Mouse (Mus musculus): ENCODE measurements around the gene Mdk. TPM values are rescaled to one million over a fixed set of nuclear protein-coding genes. Genes with fewer than 3 reads are reported as not detected.
A peak's percentile ranks its signal among the peaks of the same experiment; 100 is the strongest.

Gene Mdk
- polyA plus RNA-seq, 1 experiment from 2014 or later, result 700 TPM

DNA sequence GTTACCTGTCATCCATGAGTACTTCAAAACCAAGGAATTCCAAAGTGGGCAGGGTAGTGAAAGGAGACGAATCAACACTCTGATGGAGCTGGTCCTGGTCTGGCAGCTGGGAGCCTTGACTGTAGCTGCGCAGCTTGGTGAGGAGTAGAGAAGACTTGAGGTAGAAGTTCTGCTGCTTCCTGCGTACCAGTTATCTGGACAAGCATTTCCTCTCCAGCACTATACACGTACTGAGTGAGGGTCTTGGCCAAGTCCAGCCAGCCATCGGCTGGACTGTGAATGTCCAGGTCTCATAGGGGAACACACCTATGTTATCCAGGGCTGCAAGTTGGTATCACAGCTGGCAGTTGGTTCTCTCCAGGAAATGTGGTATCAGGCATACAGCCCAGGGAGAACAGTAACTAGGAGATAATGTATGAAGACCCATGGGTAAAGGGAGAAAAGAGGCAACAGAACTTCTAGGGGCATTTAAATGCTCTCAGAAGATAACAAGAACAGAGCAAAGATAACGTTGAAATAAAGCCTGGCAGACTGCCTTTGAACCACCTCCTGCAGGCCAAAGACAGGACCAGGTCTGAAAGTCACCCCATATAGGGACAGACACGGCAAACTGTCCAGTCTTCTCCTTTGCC is 15.6 kb downstream of the Mdk start:
- no peak for ATAC-seq (ENCODE audit: low read depth)
- Histone ChIP-seq H3K9ac (ENCODE audit: low read depth, low read length) (no peak overlapping the region), H3K4me3 (ENCODE audit: low read depth, low read length) (no peak overlapping the region), H3K27me3 (replicated peaks; ENCODE audit: control insufficient read depth, insufficient read depth, low read length) (peaks cover 7% of the 10 kb centered on the region), H3K27ac (replicated peaks; ENCODE audit: low read depth, low read length) (no peak overlapping the region), H3K36me3 (ENCODE audit: control insufficient read depth, insufficient read depth, low read length) (peaks cover 71% of the 10 kb centered on the region), H3K9me3 (ENCODE audit: control insufficient read depth, low read length) (no peaks in the 10 kb centered on the region), H3K4me2 (ENCODE audit: low read depth, low read length) (no peak overlapping the region), H3K4me1 (ENCODE audit: control insufficient read depth, insufficient read depth, low read length) (peaks cover 2% of the 10 kb centered on the region)
- no peak for DNase-seq (ENCODE audit: low spot score)
- WGBS, result 94% methylated on average over 7 of the region's 7 CpGs

DNA sequence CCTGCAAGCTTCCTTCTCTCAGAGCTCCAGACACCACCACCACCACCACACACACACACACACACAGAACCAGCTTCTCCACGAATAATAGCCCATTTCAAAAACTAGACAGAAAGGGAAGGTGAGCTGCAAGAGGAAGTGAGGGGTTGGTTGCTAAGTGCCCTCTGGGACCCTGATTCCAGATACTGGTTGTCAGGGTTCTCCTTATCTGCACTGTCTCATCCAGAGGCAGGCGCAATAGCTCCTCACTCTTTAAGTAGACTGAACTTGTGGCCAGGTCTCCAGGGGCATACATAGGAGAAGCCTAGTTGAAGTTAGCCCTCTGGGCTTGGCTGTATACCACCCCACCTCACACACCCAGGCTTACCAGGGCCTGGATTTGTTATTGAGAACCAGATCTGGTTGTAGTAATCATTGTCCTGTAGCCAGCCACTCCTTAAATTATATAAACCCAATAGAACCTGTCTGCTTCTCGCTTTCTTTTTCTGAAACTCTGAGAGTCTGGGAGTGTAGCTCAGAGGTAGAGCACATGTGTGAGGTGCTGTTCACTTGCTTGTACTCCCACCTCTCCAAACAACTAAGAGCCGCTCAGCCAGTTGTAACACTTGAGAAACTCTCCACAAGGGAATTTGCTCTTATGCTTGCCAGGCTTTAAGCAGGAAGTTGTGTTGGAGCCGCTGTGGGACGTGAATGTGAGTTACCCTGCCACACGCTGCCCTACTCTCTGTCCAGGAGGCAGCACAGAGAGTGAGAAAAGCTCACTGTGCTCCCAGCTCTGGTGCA is 18.6 kb downstream of the Mdk start:
- ATAC-seq (ENCODE audit: low read depth), result no peak
- Histone ChIP-seq H3K4me2 (ENCODE audit: low read depth, low read length) (no peak overlapping the region), H3K9ac (ENCODE audit: low read depth, low read length) (no peak overlapping the region), H3K27ac (replicated peaks; ENCODE audit: low read depth, low read length) (no peak overlapping the region), H3K4me1 (ENCODE audit: control insufficient read depth, insufficient read depth, low read length) (no peaks in the 10 kb centered on the region), H3K9me3 (ENCODE audit: control insufficient read depth, low read length) (no peaks in the 10 kb centered on the region), H3K27me3 (replicated peaks; ENCODE audit: control insufficient read depth, insufficient read depth, low read length) (no peaks in the 10 kb centered on the region), H3K4me3 (ENCODE audit: low read depth, low read length) (no peak overlapping the region), H3K36me3 (ENCODE audit: control insufficient read depth, insufficient read depth, low read length) (peaks cover 88% of the 10 kb centered on the region)
- DNase-seq (ENCODE audit: low spot score), result no peak
- WGBS, result 82% methylated on average over 7 of the region's 7 CpGs

DNA sequence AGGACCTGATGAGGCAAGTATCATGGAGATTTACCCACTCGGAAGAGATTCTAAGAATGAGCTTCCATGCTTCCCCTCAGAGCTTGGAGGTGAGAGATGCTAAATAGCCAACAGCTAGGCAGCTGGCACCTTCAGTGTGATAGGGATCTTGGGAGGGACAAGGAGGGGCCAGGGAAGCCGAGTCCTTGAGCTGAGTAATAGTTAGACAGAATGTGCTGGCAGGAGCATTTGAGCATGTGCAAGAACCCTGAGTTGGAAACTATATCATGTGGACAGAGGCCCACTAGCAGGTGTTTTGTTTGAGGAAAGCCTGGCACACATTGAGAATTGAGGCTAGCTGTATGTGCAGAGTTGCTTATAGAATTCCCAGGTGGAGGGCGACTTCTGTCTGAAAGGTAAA is 19.5 kb downstream of the Mdk start:
- ATAC-seq (ENCODE audit: low read depth), result no peak
- no peaks in the 10 kb centered on the region for H3K27me3 ChIP-seq (replicated peaks; ENCODE audit: control insufficient read depth, insufficient read depth, low read length)
- WGBS, result 70% methylated on average over 3 of the region's 3 CpGs
- no peaks in the 10 kb centered on the region for H3K4me1 ChIP-seq (ENCODE audit: control insufficient read depth, insufficient read depth, low read length)
- no peak overlapping the region for H3K27ac ChIP-seq (replicated peaks; ENCODE audit: low read depth, low read length)
- H3K4me3 ChIP-seq (ENCODE audit: low read depth, low read length), result no peak overlapping the region
- no peaks in the 10 kb centered on the region for H3K9me3 ChIP-seq (ENCODE audit: control insufficient read depth, low read length)
- no peak for DNase-seq (ENCODE audit: low spot score)
- H3K36me3 ChIP-seq (ENCODE audit: control insufficient read depth, insufficient read depth, low read length), result peaks cover 80% of the 10 kb centered on the region
- H3K9ac ChIP-seq (ENCODE audit: low read depth, low read length), result no peak overlapping the region
- no peak overlapping the region for H3K4me2 ChIP-seq (ENCODE audit: low read depth, low read length)

DNA sequence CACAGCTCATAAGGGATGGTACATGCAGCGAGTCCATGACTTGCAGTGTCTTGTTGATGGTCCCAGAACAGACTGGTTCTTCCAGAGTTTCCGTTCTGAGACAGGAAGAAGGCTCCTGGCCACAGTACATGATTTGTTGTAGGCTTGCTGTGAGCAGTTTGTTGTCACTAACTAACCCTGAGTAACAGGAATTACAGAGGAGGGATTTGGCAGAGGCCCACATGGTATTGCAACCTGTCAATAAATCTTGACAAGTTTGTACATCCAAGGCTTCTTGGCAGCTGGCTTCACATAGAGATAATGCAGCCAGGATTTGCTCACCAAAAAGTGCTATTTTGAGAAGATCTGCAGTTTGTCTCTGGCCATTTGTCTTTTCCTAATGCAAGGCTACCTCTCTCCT is 26.0 kb downstream of the Mdk start:
- H3K36me3 ChIP-seq (ENCODE audit: control insufficient read depth, insufficient read depth, low read length), result peaks cover 48% of the 10 kb centered on the region
- no peaks in the 10 kb centered on the region for H3K27me3 ChIP-seq (replicated peaks; ENCODE audit: control insufficient read depth, insufficient read depth, low read length)
- H3K4me2 ChIP-seq (ENCODE audit: low read depth, low read length), result no peak overlapping the region
- H3K27ac ChIP-seq (replicated peaks; ENCODE audit: low read depth, low read length), result no peak overlapping the region
- H3K9ac ChIP-seq (ENCODE audit: low read depth, low read length), result no peak overlapping the region
- H3K4me3 ChIP-seq (ENCODE audit: low read depth, low read length), result no peak overlapping the region
- no peaks in the 10 kb centered on the region for H3K4me1 ChIP-seq (ENCODE audit: control insufficient read depth, insufficient read depth, low read length)
- 98% methylated on average over 2 of the region's 2 CpGs for WGBS
- no peak for DNase-seq (ENCODE audit: low spot score)
- H3K9me3 ChIP-seq (ENCODE audit: control insufficient read depth, low read length), result no peaks in the 10 kb centered on the region
- 0 out of 2 replicates have a peak, but pooled peaks have one; percentile 47 for ATAC-seq (ENCODE audit: low read depth)

DNA sequence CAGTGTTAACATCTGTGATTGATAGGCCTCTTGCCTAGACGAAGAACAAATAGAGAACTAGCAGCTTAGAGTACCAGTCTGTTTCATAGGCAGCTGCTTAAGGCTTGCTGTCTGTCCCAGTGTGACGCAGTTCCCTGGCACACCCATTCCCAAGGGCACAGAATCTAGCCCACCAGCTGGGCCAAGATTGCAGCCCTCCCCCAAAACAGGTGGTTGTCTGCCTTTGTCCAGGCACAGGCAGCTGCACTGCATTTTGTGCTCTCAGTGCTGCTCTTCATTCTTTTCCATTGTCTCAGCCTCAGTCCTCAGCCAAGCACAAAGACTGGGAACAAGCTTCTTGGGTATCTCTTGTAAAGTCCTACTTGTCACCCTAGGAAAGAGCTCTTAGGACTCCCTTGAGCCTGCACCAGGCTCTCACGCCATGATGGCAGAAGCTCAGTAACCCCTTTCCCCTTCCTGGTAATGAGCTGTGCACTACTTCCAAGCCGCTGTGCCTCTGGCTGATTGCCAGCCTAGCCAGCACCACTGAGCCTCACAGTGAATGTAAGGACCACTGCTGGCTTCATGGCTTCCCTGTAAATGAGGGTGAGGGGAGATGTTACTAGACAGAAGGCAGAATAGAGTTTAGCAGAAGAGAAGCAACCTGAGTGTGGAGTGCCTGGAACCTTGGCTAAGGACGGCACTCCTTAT is 27.3 kb downstream of the Mdk start:
- H3K4me3 ChIP-seq (ENCODE audit: low read depth, low read length), result no peak overlapping the region
- no peaks in the 10 kb centered on the region for H3K27me3 ChIP-seq (replicated peaks; ENCODE audit: control insufficient read depth, insufficient read depth, low read length)
- no peak overlapping the region for H3K9ac ChIP-seq (ENCODE audit: low read depth, low read length)
- H3K4me2 ChIP-seq (ENCODE audit: low read depth, low read length), result no peak overlapping the region
- peak; percentile 78 for DNase-seq (ENCODE audit: low spot score)
- H3K4me1 ChIP-seq (ENCODE audit: control insufficient read depth, insufficient read depth, low read length), result no peaks in the 10 kb centered on the region
- 81% methylated on average over 5 of the region's 5 CpGs for WGBS
- peak overlapping the region; percentile 36; the same call in 1 of the 2 replicates for H3K27ac ChIP-seq (replicated peaks; ENCODE audit: low read depth, low read length)
- H3K36me3 ChIP-seq (ENCODE audit: control insufficient read depth, insufficient read depth, low read length), result peaks cover 46% of the 10 kb centered on the region
- H3K9me3 ChIP-seq (ENCODE audit: control insufficient read depth, low read length), result no peaks in the 10 kb centered on the region
- ATAC-seq (ENCODE audit: low read depth), result peak; percentile 83

DNA sequence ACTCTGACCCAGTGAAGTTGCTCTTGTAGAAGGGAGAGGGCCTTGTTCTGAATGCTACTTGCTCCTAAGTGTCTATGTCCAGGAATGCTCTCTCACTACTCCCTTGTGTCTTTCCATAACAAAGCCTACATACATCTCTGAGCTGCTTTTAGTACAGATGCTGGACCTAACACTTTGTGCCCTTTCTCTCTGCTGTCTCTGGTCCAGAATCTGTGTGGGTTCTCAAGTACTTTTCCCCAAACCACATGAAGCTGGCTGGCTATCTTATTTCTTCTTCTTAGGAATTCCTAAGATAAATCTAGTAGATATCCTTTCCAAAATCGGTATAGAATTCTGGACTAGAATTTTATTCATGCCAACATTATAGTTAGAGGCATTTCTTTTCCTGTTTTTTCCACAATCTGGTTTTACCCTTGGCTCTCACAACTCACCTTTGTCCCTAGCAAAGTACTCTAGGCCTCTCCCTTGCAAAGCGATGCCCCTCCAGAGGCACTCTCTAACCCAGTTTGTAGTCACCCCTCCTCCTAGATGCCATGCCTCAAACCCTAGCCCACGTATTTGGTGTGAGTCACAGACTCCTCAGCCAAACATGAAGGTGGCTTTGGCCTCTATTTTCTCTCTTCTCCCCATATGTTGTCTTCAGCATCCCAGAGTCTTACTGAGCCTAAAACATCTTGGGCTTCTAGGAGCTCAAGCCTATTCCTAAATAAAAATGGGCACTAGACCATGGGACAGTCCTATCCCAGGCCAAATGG is 28.7 kb downstream of the Mdk start:
- Histone ChIP-seq H3K4me2 (ENCODE audit: low read depth, low read length) (no peak overlapping the region), H3K27me3 (replicated peaks; ENCODE audit: control insufficient read depth, insufficient read depth, low read length) (no peaks in the 10 kb centered on the region), H3K27ac (replicated peaks; ENCODE audit: low read depth, low read length) (no peak overlapping the region), H3K36me3 (ENCODE audit: control insufficient read depth, insufficient read depth, low read length) (peaks cover 45% of the 10 kb centered on the region), H3K4me1 (ENCODE audit: control insufficient read depth, insufficient read depth, low read length) (no peaks in the 10 kb centered on the region), H3K4me3 (ENCODE audit: low read depth, low read length) (no peak overlapping the region), H3K9ac (ENCODE audit: low read depth, low read length) (no peak overlapping the region), H3K9me3 (ENCODE audit: control insufficient read depth, low read length) (no peaks in the 10 kb centered on the region)
- no peak for ATAC-seq (ENCODE audit: low read depth)
- WGBS, result 88% methylated on average over 3 of the region's 3 CpGs
- no peak for DNase-seq (ENCODE audit: low spot score)

DNA sequence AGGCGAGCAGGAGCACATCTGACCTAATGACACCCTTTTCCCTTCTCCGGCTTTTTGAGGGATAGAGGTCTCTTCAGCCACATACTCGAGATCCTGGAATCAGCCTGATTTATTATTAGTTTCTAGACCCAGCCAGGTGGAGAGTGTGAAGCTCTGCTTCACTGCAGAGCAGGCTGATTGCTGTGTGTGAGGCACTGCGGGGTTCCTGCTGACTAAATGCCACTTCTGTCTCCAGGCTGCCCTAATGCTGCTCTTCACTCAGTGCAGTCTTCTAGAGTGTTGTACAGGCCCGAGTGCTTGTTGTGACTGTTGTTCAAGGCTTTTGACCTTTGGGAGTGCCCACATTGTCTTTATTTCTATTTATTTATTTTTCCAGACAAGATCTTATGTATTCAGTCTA is 29.8 kb downstream of the Mdk start:
- Histone ChIP-seq H3K9ac (ENCODE audit: low read depth, low read length) (no peak overlapping the region), H3K27ac (replicated peaks; ENCODE audit: low read depth, low read length) (no peak overlapping the region), H3K4me2 (ENCODE audit: low read depth, low read length) (no peak overlapping the region), H3K4me1 (ENCODE audit: control insufficient read depth, insufficient read depth, low read length) (no peaks in the 10 kb centered on the region), H3K4me3 (ENCODE audit: low read depth, low read length) (no peak overlapping the region), H3K9me3 (ENCODE audit: control insufficient read depth, low read length) (no peaks in the 10 kb centered on the region), H3K27me3 (replicated peaks; ENCODE audit: control insufficient read depth, insufficient read depth, low read length) (no peaks in the 10 kb centered on the region), H3K36me3 (ENCODE audit: control insufficient read depth, insufficient read depth, low read length) (peaks cover 41% of the 10 kb centered on the region)
- WGBS, result 70% methylated on average over 5 of the region's 5 CpGs
- DNase-seq (ENCODE audit: low spot score) (no peak), ATAC-seq (ENCODE audit: low read depth) (no peak)

DNA sequence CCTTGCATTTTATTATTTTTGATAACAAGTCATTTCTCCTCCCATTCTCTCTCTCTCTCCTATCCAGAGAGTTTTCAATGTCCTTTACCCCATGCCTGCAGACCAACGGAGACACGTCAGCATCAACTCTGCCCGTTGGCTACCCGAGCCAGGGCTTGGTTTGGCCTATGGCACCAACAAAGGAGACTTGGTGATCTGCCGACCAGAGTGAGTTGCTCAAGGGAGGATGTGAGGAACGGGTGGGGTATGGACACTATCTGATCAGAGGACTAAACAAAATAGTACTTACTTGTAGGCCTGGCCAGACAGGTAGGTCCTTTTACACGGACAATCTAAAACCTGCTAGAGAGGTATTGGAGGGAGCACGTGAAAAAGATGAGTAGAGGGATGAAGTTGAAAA is 31.7 kb downstream of the Mdk start:
- 93% methylated on average over 8 of the region's 8 CpGs for WGBS
- no peaks in the 10 kb centered on the region for H3K9me3 ChIP-seq (ENCODE audit: control insufficient read depth, low read length)
- ATAC-seq (ENCODE audit: low read depth) (no peak), DNase-seq (ENCODE audit: low spot score) (no peak)
- H3K4me1 ChIP-seq (ENCODE audit: control insufficient read depth, insufficient read depth, low read length), result no peaks in the 10 kb centered on the region
- H3K27me3 ChIP-seq (replicated peaks; ENCODE audit: control insufficient read depth, insufficient read depth, low read length), result no peaks in the 10 kb centered on the region
- peaks cover 26% of the 10 kb centered on the region; the same call in 1 of the 2 replicates for H3K36me3 ChIP-seq (ENCODE audit: control insufficient read depth, insufficient read depth, low read length)
- no peak overlapping the region for H3K9ac ChIP-seq (ENCODE audit: low read depth, low read length)
- H3K27ac ChIP-seq (replicated peaks; ENCODE audit: low read depth, low read length), result no peak overlapping the region
- no peak overlapping the region for H3K4me3 ChIP-seq (ENCODE audit: low read depth, low read length)
- H3K4me2 ChIP-seq (ENCODE audit: low read depth, low read length), result no peak overlapping the region

All from embryonic facial prominence, embryonic 14.5 days (tissue).